Mouse (Mus musculus) kidney, embryonic 16.5 days (tissue): ENCODE results near the gene Stk39. TPM values are rescaled to one million over a fixed set of nuclear protein-coding genes. Genes with fewer than 3 reads are reported as not detected.
A peak's percentile ranks its signal among the peaks of the same experiment; 100 is the strongest.

Experiments
- ATAC-seq: fragments of 200-750 bp; cut with Nextera tagmentation; 2 replicates; pipeline ENCODE4 v1.8.0; 2017; ENCODE audit warnings: moderate TSS enrichment; ENCODE audit not compliant: low FRiP score, low TSS enrichment
- H3K27ac ChIP-seq: fragments of 300-500 bp; sonication (generic); 2 replicates; pipeline ENCODE4 v1.5.1; 2014; ENCODE audit warnings: low read length
- H3K27me3 ChIP-seq: fragments of 300-500 bp; sonication (generic); 2 replicates; pipeline ENCODE4 v1.6.1; 2014; ENCODE audit warnings: low read length, control low read depth, mixed read lengths; ENCODE audit not compliant: insufficient read depth
- H3K36me3 ChIP-seq: fragments of 300-500 bp; sonication (generic); 2 replicates; pipeline ENCODE4 v1.6.1; 2014; ENCODE audit warnings: low read length, control low read depth, mixed read lengths; ENCODE audit not compliant: insufficient read depth
- H3K4me1 ChIP-seq: fragments of 300-500 bp; sonication (generic); 2 replicates; pipeline ENCODE4 v1.6.1; 2014; ENCODE audit warnings: low read length, control low read depth, mixed read lengths; ENCODE audit not compliant: insufficient read depth
- H3K4me2 ChIP-seq: fragments of 300-500 bp; sonication (generic); replicated peaks from 2 replicates; pipeline ENCODE4 v1.6.1; 2014; ENCODE audit warnings: low read depth, low read length
- H3K4me3 ChIP-seq: fragments of 300-500 bp; sonication (generic); 2 replicates; pipeline ENCODE4 v1.5.1; 2014; ENCODE audit warnings: mild to moderate bottlenecking, low read length
- H3K9ac ChIP-seq: fragments of 300-500 bp; sonication (generic); replicated peaks from 2 replicates; pipeline ENCODE4 v1.6.1; 2014; ENCODE audit warnings: low read length
- H3K9me3 ChIP-seq: fragments of 300-500 bp; sonication (generic); 2 replicates; pipeline ENCODE4 v1.6.1; 2016; ENCODE audit warnings: low read length, control low read depth
- WGBS: fragments of 180-500 bp; shearing (Covaris S2); extraction: QIAGEN DNeasy Blood & Tissue Kit; methylation state at CpG from one replicate; pipeline ENCODE4 v1.1.7; 2014; 5-methylcytosine and 5-hydroxymethylcytosine counted together
- polyA plus RNA-seq: library from polyadenylated mRNA; unstranded; fragments of >200 nt; fragmentation: Nextera tagmentation; extraction: Ambion mirVana; gene quantifications from 2 replicates; pipeline ENCODE4 v1.2.1, GENCODE M21; 2015

Gene Stk39
- polyA plus RNA-seq, 1 experiment from 2014 or later, result 14.9 TPM

- Histone ChIP-seq H3K36me3 (peaks cover 7% of the 10 kb centered on the region; the same call in 1 of the 2 replicates), H3K4me3 (no peak overlapping the region), H3K4me2 (no peak overlapping the region), H3K4me1 (peaks cover 33% of the 10 kb centered on the region), H3K27me3 (no peaks in the 10 kb centered on the region), H3K9ac (no peak overlapping the region), H3K27ac (no peak overlapping the region), H3K9me3 (no peaks in the 10 kb centered on the region)
- no peak for ATAC-seq
- WGBS, result 97% methylated on average over 4 of the region's 4 CpGs
Observed at GRCm38 (mm10) chr2:68464456-68464855, 7.6 kb downstream of the Stk39 start.

- Histone ChIP-seq H3K9ac (no peak overlapping the region), H3K4me1 (peaks cover 27% of the 10 kb centered on the region), H3K9me3 (no peaks in the 10 kb centered on the region), H3K4me2 (no peak overlapping the region), H3K27ac (no peak overlapping the region), H3K4me3 (no peak overlapping the region), H3K36me3 (peaks cover 13% of the 10 kb centered on the region; the same call in 1 of the 2 replicates), H3K27me3 (no peaks in the 10 kb centered on the region)
- ATAC-seq, result no peak
- 34% methylated on average over 4 of the region's 4 CpGs for WGBS
Observed at GRCm38 (mm10) chr2:68463801-68464200, 8.3 kb downstream of the Stk39 start.

- Histone ChIP-seq H3K9ac (no peak overlapping the region), H3K27me3 (no peaks in the 10 kb centered on the region), H3K9me3 (no peaks in the 10 kb centered on the region), H3K36me3 (peaks cover 13% of the 10 kb centered on the region; the same call in 1 of the 2 replicates), H3K4me3 (no peak overlapping the region), H3K4me2 (no peak overlapping the region), H3K4me1 (peaks cover 16% of the 10 kb centered on the region; the same call in 1 of the 2 replicates), H3K27ac (no peak overlapping the region)
- WGBS, result 80% methylated on average over 5 of the region's 5 CpGs
- ATAC-seq, result no peak
Observed at GRCm38 (mm10) chr2:68458115-68458514, 14.0 kb downstream of the Stk39 start.

- Histone ChIP-seq H3K36me3 (peaks cover 13% of the 10 kb centered on the region; the same call in 1 of the 2 replicates), H3K4me1 (peaks cover 16% of the 10 kb centered on the region; the same call in 1 of the 2 replicates), H3K9me3 (no peaks in the 10 kb centered on the region), H3K4me2 (no peak overlapping the region), H3K4me3 (no peak overlapping the region), H3K9ac (no peak overlapping the region), H3K27me3 (no peaks in the 10 kb centered on the region), H3K27ac (no peak overlapping the region)
- no peak for ATAC-seq
- WGBS, result 38% methylated on average over 6 of the region's 6 CpGs
Observed at GRCm38 (mm10) chr2:68457455-68458032, 14.5 kb downstream of the Stk39 start.

- 31% methylated on average over 6 of the region's 6 CpGs for WGBS
- Histone ChIP-seq H3K27me3 (no peaks in the 10 kb centered on the region), H3K9me3 (no peaks in the 10 kb centered on the region), H3K4me1 (peaks cover 16% of the 10 kb centered on the region; the same call in 1 of the 2 replicates), H3K27ac (no peak overlapping the region), H3K9ac (no peak overlapping the region), H3K4me2 (no peak overlapping the region), H3K36me3 (peaks cover 13% of the 10 kb centered on the region; the same call in 1 of the 2 replicates), H3K4me3 (no peak overlapping the region)
- ATAC-seq, result peak; percentile 57; the same call in 1 of the 2 replicates
Observed at GRCm38 (mm10) chr2:68456899-68457298, 15.2 kb downstream of the Stk39 start.

GRCm38 (mm10) chr2:68452379-68452778, 19.7 kb downstream of the Stk39 start:
- no peak overlapping the region for H3K4me3 ChIP-seq
- ATAC-seq, result no peak
- H3K27me3 ChIP-seq, result no peaks in the 10 kb centered on the region
- no peak overlapping the region for H3K4me2 ChIP-seq
- peaks cover 23% of the 10 kb centered on the region; the same call in 1 of the 2 replicates for H3K4me1 ChIP-seq
- H3K9ac ChIP-seq, result no peak overlapping the region
- no peak overlapping the region for H3K27ac ChIP-seq
- WGBS, result 68% methylated on average over 4 of the region's 4 CpGs
- H3K36me3 ChIP-seq, result no peaks in the 10 kb centered on the region
- H3K9me3 ChIP-seq, result no peaks in the 10 kb centered on the region

GRCm38 (mm10) chr2:68448035-68448434, 24.0 kb downstream of the Stk39 start:
- Histone ChIP-seq H3K9me3 (no peaks in the 10 kb centered on the region), H3K27ac (0 out of 2 replicates have a peak overlapping the region, but pooled peaks have one; percentile 8), H3K9ac (no peak overlapping the region), H3K4me3 (no peak overlapping the region), H3K4me1 (peaks cover 16% of the 10 kb centered on the region; the same call in 1 of the 2 replicates), H3K4me2 (no peak overlapping the region), H3K36me3 (no peaks in the 10 kb centered on the region), H3K27me3 (no peaks in the 10 kb centered on the region)
- no peak for ATAC-seq
- 53% methylated on average over 10 of the region's 10 CpGs for WGBS

- WGBS, result 70% methylated on average over 6 of the region's 6 CpGs
- H3K4me2 ChIP-seq, result no peak overlapping the region
- peaks cover 13% of the 10 kb centered on the region for H3K4me1 ChIP-seq
- no peaks in the 10 kb centered on the region for H3K27me3 ChIP-seq
- H3K27ac ChIP-seq, result no peak overlapping the region
- no peak overlapping the region for H3K9ac ChIP-seq
- H3K4me3 ChIP-seq, result no peak overlapping the region
- H3K9me3 ChIP-seq, result no peaks in the 10 kb centered on the region
- H3K36me3 ChIP-seq, result no peaks in the 10 kb centered on the region
- no peak for ATAC-seq
Observed at GRCm38 (mm10) chr2:68443141-68443540, 28.9 kb downstream of the Stk39 start.

GRCm38 (mm10) chr2:68442113-68442717, 29.9 kb downstream of the Stk39 start:
- Histone ChIP-seq H3K9ac (no peak overlapping the region), H3K36me3 (no peaks in the 10 kb centered on the region), H3K27me3 (no peaks in the 10 kb centered on the region), H3K27ac (peak overlapping the region; percentile 59; the same call in 1 of the 2 replicates), H3K4me3 (no peak overlapping the region), H3K9me3 (no peaks in the 10 kb centered on the region), H3K4me2 (no peak overlapping the region), H3K4me1 (peaks cover 13% of the 10 kb centered on the region)
- WGBS, result 40% methylated on average over 5 of the region's 5 CpGs
- ATAC-seq, result no peak; the same call in 1 of the 2 replicates

- no peaks in the 10 kb centered on the region for H3K36me3 ChIP-seq
- H3K27me3 ChIP-seq, result no peaks in the 10 kb centered on the region
- H3K9ac ChIP-seq, result no peak overlapping the region
- no peak overlapping the region for H3K27ac ChIP-seq
- H3K4me2 ChIP-seq, result no peak overlapping the region
- 86% methylated on average over 9 of the region's 9 CpGs for WGBS
- peaks cover 35% of the 10 kb centered on the region for H3K4me1 ChIP-seq
- no peak for ATAC-seq
- no peak overlapping the region for H3K4me3 ChIP-seq
- no peaks in the 10 kb centered on the region for H3K9me3 ChIP-seq
Observed at GRCm38 (mm10) chr2:68439614-68440013, 32.5 kb downstream of the Stk39 start.
